Mouse (Mus musculus): ENCODE measurements around the gene Galnt9. TPM values are rescaled to one million over a fixed set of nuclear protein-coding genes. Genes with fewer than 3 reads are reported as not detected.

Gene Galnt9
- total RNA-seq, 1 experiment from 2014 or later: not detected

DNA sequence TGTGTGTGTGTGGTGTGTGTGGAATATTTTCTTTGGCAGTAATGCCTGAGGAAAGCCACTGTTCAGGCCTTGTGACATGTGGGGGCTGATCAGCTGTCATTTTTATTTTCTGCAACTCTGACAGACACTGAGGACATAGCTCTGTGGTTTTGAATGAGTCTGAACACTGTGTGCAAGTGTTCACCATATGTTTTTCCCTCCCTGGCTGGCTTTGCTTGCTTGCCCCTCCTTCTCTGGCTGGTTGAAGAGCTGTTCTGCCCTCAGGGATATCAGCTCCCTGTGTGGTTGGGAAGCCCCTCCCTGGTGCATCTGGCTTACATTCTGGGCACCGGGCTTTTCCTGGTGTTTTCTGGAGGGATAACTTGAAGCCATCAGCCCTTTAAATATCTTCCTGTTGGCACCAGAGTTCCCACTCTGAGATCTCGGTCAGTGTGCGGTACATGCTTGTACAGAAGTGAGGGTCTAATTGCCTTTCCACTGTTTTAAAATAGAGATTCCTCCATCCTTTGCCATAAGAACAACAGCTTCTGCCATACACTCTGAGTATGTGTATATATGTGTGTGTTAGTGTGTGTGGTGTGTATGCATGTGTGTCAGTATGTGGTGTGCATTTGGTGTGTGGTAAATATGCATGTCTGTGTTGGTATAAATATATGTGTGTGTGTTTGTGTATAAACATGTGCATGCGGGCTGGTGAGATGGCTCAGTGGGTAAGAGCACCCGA, 67.4 kb downstream of the Galnt9 start:
- ATAC-seq (replicated peaks; ENCODE audit: low read depth, poor library complexity, severe bottlenecking): no peak

DNA sequence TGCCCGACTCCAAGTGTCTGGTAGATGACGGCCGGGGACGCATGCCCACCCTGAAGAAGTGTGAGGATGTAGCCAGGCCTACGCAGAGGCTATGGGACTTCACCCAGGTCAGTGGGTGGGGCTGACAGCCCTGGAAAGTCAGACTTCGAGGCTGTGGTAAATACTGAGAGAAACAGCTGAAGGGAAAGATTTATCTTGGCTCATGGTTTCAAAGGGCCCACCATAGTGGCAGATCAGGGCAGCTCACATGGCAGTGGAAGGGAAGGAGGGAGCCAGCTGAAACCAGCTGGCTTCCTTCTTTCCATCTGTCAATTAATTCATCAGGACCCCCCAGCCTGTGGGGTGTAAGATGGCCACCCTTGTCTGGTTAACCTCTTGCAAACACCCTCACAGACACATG, 75.1 kb downstream of the Galnt9 start:
- no peak for ATAC-seq (replicated peaks; ENCODE audit: low read depth, poor library complexity, severe bottlenecking)

DNA sequence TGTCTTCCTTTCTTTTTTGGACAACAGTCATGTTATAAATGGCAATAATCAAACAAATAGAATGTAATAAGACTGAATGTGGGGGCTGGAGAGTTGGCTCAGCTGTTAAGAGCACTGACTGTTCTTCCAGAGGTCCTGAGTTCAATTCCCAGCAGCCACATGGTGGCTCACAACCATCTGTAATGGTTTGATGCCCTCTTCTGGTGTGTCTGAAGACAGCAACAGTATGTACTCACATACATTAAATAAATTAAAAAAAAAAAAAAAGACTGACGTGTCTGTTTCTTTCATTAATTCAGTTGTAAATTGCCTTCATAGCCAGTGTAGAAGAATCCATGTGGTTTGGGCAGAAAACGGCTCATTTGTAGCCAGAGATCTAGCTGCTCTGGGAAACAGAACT, 80.2 kb downstream of the Galnt9 start:
- ATAC-seq (replicated peaks; ENCODE audit: low read depth, poor library complexity, severe bottlenecking): no peak

DNA sequence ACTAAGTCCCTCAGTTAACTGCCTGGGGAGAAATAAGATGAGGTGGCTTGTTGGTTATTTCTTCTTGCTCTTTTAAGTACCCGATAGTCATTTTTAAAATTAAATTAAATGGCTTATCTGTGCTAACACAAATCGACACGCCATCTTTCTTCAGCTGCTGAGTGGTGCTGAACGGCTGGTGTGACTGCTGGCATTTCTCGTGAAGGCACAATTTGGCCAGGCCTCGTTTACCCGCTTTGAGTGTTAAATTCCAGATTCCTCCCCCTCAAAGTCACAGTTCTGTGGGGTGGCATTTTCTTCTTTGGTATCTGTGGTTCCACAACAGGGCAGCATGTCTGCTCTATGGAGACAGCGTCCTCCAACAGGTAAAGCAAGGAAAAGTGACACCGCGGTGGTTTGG, 83.2 kb downstream of the Galnt9 start:
- ATAC-seq (replicated peaks; ENCODE audit: low read depth, poor library complexity, severe bottlenecking): no peak

DNA sequence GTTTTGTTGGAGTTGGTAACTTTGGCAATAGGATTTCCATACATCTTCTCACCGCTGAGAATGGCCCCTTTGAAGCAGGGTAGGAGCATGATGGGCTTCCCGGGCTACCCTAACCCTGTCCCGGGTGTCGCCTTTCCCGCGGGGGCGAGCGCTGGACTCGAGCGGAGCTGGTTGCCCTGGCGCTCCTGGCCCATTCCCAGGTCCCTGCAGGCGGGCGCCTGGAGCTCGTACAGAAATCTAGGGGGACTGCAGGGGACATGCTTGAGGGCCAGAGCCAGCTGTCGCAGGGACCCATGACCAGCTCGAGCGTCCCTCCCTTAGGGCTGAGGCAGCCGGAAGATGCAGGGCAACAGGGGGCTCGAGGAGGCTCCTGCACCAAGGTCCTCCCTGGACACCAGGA, 84.0 kb downstream of the Galnt9 start:
- no peak for ATAC-seq (replicated peaks; ENCODE audit: low read depth, poor library complexity, severe bottlenecking)

GRCm38 (mm10) chr5:110629525-110630120, 85.5 kb downstream of the Galnt9 start:
- no peak for ATAC-seq (replicated peaks; ENCODE audit: low read depth, poor library complexity, severe bottlenecking)

- peak; percentile 74 for ATAC-seq (replicated peaks; ENCODE audit: low read depth, poor library complexity, severe bottlenecking)
Observed at GRCm38 (mm10) chr5:110635951-110636707, 92.0 kb downstream of the Galnt9 start.

DNA sequence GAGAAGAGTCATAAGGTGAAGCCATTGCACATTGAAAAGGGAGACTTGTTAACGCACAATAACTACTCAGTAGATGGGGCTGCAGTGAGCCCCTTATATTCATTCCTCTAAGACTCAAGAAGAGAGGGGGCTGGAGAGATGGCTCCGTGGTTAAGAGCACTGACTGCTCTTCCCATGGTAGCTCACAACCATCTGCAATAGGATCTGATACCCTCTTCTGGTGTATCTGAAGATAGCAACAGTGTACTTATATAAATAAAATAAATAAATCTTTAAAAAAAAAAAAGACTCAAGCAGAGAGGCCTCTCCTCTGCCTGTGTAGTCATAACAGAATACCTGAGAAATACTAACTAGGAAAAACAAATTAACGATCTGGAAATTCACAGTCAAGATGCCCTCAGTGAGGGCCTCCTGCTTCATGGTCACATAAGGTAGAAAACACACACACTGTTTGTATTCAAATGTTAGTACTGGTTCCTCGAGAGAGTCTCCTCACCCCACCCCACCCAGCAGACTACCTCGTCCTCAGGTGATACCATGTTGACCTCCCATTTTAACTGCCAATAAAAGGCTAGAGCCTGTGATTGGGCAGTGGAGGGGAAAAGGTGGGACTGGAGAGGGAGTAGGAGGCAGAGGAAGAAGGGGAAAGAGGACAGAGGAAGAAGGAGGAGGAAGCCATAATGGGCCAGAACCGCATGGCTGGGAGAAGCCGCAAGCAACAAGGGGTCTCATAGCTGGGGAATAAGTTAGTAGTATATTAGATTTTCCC, 94.3 kb downstream of the Galnt9 start:
- no peak for ATAC-seq (replicated peaks; ENCODE audit: low read depth, poor library complexity, severe bottlenecking)

- ATAC-seq (replicated peaks; ENCODE audit: low read depth, poor library complexity, severe bottlenecking): peak; percentile 97
Observed at GRCm38 (mm10) chr5:110639459-110639858, 95.3 kb downstream of the Galnt9 start.

- ATAC-seq (replicated peaks; ENCODE audit: low read depth, poor library complexity, severe bottlenecking): no peak
Observed at GRCm38 (mm10) chr5:110646377-110646776, 102.2 kb downstream of the Galnt9 start.

DNA sequence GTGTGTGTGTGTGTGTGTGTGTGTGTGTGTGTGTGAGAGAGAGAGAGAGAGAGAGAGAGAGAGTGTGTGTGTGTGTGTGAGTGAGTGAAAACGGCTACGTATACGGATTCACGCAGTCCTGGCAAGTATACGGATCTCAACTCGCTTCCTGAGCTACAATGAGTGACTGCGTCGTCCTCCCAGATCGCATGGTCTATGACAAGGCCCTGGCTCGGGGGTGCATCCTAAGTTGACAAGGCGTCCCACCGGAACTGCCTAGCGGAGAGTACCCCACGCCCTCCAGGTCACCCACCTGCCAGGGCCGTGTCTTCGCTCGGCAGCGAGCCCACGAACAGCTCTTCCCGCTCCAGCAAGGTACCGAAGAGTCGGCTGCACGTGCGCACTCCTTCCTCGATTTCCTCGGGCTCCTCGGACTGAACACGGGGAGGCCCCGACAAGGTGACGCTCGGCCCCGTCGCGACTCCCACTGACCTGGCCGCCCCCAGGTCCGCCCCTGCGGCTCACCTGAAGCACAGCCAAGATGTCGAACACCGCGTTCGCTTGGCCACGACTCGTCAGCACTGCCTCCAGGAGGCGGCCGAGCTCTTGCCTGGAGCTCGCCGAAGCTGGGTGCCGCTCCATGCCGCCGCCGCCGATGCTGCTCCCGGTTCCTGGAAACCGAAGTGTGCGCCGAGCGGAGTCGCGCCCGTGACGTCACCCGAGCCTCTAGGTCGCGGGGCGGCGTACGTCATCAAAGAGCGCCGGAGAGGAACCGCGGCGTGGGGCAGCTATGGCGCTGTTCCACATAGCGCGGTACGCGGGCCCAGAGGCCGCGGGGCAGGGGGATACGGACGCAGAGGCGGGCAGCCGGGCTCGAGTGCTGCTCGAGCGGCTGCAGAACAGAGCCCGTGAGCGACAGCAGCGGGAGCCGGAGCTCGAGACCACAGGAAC, 108.8 kb downstream of the Galnt9 start, which contains the start of the genes Noc4l and Ddx51:
Gene Noc4l (minus strand): TSS at position 699 of the 930 bp plus-strand sequence.
Gene Ddx51 (plus strand): TSS at position 733 of the 930 bp plus-strand sequence.
- peak; percentile 80 for ATAC-seq (replicated peaks; ENCODE audit: low read depth, poor library complexity, severe bottlenecking)

- peak; percentile 4; the same call in 1 of the 2 replicates for ATAC-seq (replicated peaks; ENCODE audit: low read depth, poor library complexity, severe bottlenecking)
Observed at GRCm38 (mm10) chr5:110653686-110654085, 109.5 kb downstream of the Galnt9 start.

- no peak for ATAC-seq (replicated peaks; ENCODE audit: low read depth, poor library complexity, severe bottlenecking)
Observed at GRCm38 (mm10) chr5:110659682-110660081, 115.5 kb downstream of the Galnt9 start.

DNA sequence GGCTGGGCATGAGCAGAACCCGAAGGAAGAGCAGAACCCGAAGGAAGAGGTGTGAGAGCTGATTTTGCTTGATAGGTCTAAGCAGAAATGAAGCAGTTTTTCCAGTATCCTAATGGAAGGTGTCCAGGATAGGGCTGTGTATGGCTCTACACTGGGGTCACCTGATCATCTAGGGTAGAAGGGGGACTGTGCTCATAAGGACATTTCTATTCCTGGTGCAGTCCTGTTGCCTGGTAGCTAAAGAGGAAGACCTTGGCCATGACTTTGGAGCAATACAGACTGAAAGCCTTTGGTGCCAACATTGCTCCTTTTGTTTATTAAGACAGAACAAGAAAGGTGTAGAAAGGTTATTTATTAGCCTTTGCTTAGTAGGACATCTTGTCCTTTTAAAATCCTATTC, 119.9 kb downstream of the Galnt9 start:
- ATAC-seq (replicated peaks; ENCODE audit: low read depth, poor library complexity, severe bottlenecking): no peak

GRCm38 (mm10) chr5:110664750-110665269, 120.7 kb downstream of the Galnt9 start:
- no peak for ATAC-seq (replicated peaks; ENCODE audit: low read depth, poor library complexity, severe bottlenecking)

GRCm38 (mm10) chr5:110665486-110666121, 121.4 kb downstream of the Galnt9 start:
- ATAC-seq (replicated peaks; ENCODE audit: low read depth, poor library complexity, severe bottlenecking): no peak
